Comparison of ENCODE assay signal across 17 mouse cellular contexts in genomic region chr12:25615377-25615776, GRCm38 (mm10).
DNase-seq lines count a peak whose midpoint lies in the region; ATAC-seq and TF ChIP-seq lines count a peak whose summit lies in the region.
"Had no signal": no experiment of that assay in that cellular context is flagged by ENCODE, and none has a peak within 500 bp of the region (broad histone marks: within the 10 kb centered on the region; RNA-seq: fewer than 3 reads in every experiment).

No protein-coding gene starts in this region.

- no peak for ATAC-seq in granulocyte monocyte progenitor cell, adult 5-6 weeks (replicated peaks; ENCODE audit: poor library complexity, severe bottlenecking)
- ATAC-seq: forebrain, embryonic 16.5 days had no signal

- H3K27ac ChIP-seq in layer of hippocampus, adult 2 months, result 0 out of 2 replicates have a peak overlapping the region, but pooled peaks have one; percentile 32
- H3K27ac ChIP-seq: embryonic facial prominence, embryonic 13.5 days; forebrain, embryonic 12.5 days; heart, embryonic 13.5 days; hindbrain, embryonic 15.5 days had no signal

- TF ChIP-seq CTCF in layer of hippocampus, adult 2 months (conservative IDR thresholded peaks at IDR 0.05), result no peak

- peak in 1 of 2 experiments; percentile 23 for DNase-seq in layer of hippocampus, adult 2 months (ENCODE audit: low spot score in 2 of 2)
- DNase-seq in layer of hippocampus, postnatal 10 days (ENCODE audit: low spot score in 2 of 2), result no peak
- DNase-seq in right cerebral cortex, adult 18-20 months, result peak; percentile 33
- no peak for DNase-seq in right cerebral cortex, postnatal 25 days
- DNase-seq in brain, adult 2 months (ENCODE audit: low read depth, low spot score), result peak; percentile 68
- DNase-seq: adrenal gland, postnatal 10 days; cerebellum, adult 18-20 months; cerebellum, adult 9-11 months; cerebellum, postnatal 36 days; gastrocnemius, postnatal 10 days; heart, postnatal 36 days had no signal

- H3K4me3 ChIP-seq in layer of hippocampus, adult 2 months, result no peak overlapping the region
- H3K4me3 ChIP-seq: embryonic facial prominence, embryonic 13.5 days; forebrain, embryonic 12.5 days; heart, embryonic 13.5 days; hindbrain, embryonic 15.5 days had no signal

Comparison
In these comparisons a context has a peak if more than half of its experiments do, and no peak if none do; other contexts are left out.
1. DNase-seq: peak in right cerebral cortex, adult 18-20 months (single experiment) and brain, adult 2 months (single experiment); none in layer of hippocampus, postnatal 10 days (0 of 2) and right cerebral cortex, postnatal 25 days (single experiment).